Mouse (Mus musculus) midbrain, embryonic 13.5 days (tissue): ENCODE results near the gene Fcf1. TPM values are rescaled to one million over a fixed set of nuclear protein-coding genes. Genes with fewer than 3 reads are reported as not detected.
A peak's percentile ranks its signal among the peaks of the same experiment; 100 is the strongest.

ENCODE experiments used
- ATAC-seq: fragments of 200-750 bp; cut with Nextera tagmentation; 2 replicates; pipeline ENCODE4 v1.8.0; 2017; ENCODE audit warnings: mild to moderate bottlenecking, moderate TSS enrichment, moderate library complexity
- H3K27ac ChIP-seq: fragments of 300-500 bp; sonication (generic); 2 replicates; pipeline ENCODE4 v1.5.1; 2015; ENCODE audit warnings: inconsistent platforms, mild to moderate bottlenecking, moderate library complexity
- H3K27me3 ChIP-seq: fragments of 300-500 bp; sonication (generic); 2 replicates; pipeline ENCODE4 v1.6.1; 2015; ENCODE audit warnings: mild to moderate bottlenecking, inconsistent platforms
- H3K36me3 ChIP-seq: fragments of 300-500 bp; sonication (generic); 2 replicates; pipeline ENCODE4 v1.6.1; 2015; ENCODE audit warnings: mild to moderate bottlenecking, inconsistent platforms
- H3K4me1 ChIP-seq: fragments of 300-500 bp; sonication (generic); replicated peaks from 2 replicates; pipeline ENCODE4 v1.6.1; 2015; ENCODE audit warnings: inconsistent platforms
- H3K4me2 ChIP-seq: fragments of 300-500 bp; sonication (generic); replicated peaks from 2 replicates; pipeline ENCODE4 v1.6.1; 2015; ENCODE audit warnings: moderate library complexity, mild to moderate bottlenecking, inconsistent platforms
- H3K4me3 ChIP-seq: fragments of 300-500 bp; sonication (generic); replicated peaks from 2 replicates; pipeline ENCODE4 v1.5.1; 2015; ENCODE audit warnings: mild to moderate bottlenecking, inconsistent platforms
- H3K9ac ChIP-seq: fragments of 300-500 bp; sonication (generic); replicated peaks from 2 replicates; pipeline ENCODE4 v1.6.1; 2015; ENCODE audit warnings: mild to moderate bottlenecking, inconsistent platforms
- H3K9me3 ChIP-seq: fragments of 300-500 bp; sonication (generic); 2 replicates; pipeline ENCODE4 v1.6.1; 2016; ENCODE audit warnings: mild to moderate bottlenecking, inconsistent platforms
- WGBS: fragments of 180-500 bp; shearing (Covaris S2); methylation state at CpG from one replicate; pipeline ENCODE4 v1.1.7; 2015; 5-methylcytosine and 5-hydroxymethylcytosine counted together
- polyA plus RNA-seq: library from polyadenylated mRNA; unstranded; fragments of >200 nt; fragmentation: Nextera tagmentation; extraction: Ambion mirVana; gene quantifications from 2 replicates; pipeline ENCODE4 v1.2.1, GENCODE M21; 2015

Fcf1 gene
- polyA plus RNA-seq: 128 and 130 TPM in 2 replicates

DNA sequence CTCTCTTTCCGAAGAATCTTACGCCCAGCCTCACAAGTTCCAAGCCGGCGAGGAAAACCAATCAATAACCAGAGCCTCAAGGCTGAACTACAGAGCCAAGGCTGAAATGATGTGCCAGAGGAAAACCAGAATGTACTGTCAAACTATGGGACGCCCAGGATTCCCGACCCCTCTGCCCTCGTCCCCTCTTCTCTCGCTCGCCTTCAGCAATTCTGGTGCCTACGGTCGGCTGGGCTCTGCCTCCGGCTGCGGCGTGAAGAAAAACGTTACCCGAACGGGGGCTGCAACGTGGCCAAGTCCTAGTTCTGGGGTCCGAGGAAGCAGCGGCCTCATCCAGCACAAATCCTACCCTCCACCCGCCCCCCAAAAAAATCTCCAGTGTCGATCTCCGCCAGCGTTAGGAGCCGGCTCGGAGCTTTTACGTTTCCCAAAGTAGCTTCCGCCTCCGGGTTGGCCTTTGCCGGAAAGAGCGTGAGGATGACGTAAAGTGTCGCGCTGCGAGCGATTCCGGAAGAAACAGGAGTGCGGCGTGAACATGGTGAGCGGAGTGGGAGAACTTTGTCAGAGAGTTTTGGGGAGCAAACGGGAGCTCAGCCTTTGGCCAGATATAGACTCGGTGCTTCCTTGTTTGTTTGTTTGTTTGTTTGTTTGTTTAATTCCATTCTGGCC lies at the start of gene Fcf1, which contains the start of gene Arel1:
TSS of gene Fcf1 (plus strand) at position 470 of the 669 bp plus-strand sequence.
TSS of gene Arel1 (minus strand) at position 473 of the 669 bp plus-strand sequence.
- Histone ChIP-seq H3K27me3 (no peaks in the 10 kb centered on the region), H3K9me3 (no peaks in the 10 kb centered on the region), H3K9ac (peak within 1 kb of the TSS; percentile 89), H3K4me2 (peak within 1 kb of the TSS; percentile 99), H3K27ac (peak within 1 kb of the TSS; percentile 61; the same call in 1 of the 2 replicates), H3K4me1 (peaks cover 22% of the 10 kb centered on the region), H3K36me3 (peaks cover 25% of the 10 kb centered on the region), H3K4me3 (peak within 1 kb of the TSS; percentile 68)
- peak; percentile 63 for ATAC-seq
- WGBS: under 1% methylated on average over 42 of the region's 42 CpGs

GRCm38 (mm10) chr12:84921881-84922419 lies 48.7 kb upstream of the Fcf1 start:
- H3K27me3 ChIP-seq: no peaks in the 10 kb centered on the region
- H3K9ac ChIP-seq: no peak overlapping the region
- H3K9me3 ChIP-seq: no peaks in the 10 kb centered on the region
- no peaks in the 10 kb centered on the region for H3K4me1 ChIP-seq
- no peak overlapping the region for H3K4me3 ChIP-seq
- 80% methylated on average over 8 of the region's 8 CpGs for WGBS
- no peak overlapping the region for H3K27ac ChIP-seq
- peaks cover 91% of the 10 kb centered on the region for H3K36me3 ChIP-seq
- ATAC-seq: no peak
- no peak overlapping the region for H3K4me2 ChIP-seq

DNA sequence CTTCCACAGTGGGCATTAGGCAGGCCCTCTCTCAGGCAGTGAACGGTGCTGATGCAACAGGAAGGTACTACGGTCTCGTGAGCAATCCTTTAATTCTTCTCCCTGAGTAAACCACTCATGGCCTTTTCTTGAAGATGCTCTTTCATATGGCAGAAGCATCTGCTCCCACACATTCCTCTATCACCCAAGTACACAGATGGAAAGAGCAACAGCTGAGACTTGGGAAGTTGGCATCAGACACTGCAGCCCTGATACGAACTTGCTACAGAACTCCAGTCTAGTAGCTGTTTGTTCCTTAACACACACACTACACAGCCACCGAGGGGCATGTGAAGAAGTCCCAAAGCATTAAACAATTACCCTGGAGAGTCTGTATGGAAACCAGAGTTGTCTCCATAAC lies 46.4 kb upstream of the Fcf1 start:
- Histone ChIP-seq H3K9ac (no peak overlapping the region), H3K27ac (no peak overlapping the region), H3K36me3 (peaks cover 93% of the 10 kb centered on the region), H3K27me3 (no peaks in the 10 kb centered on the region), H3K4me1 (no peaks in the 10 kb centered on the region), H3K9me3 (no peaks in the 10 kb centered on the region), H3K4me2 (no peak overlapping the region), H3K4me3 (no peak overlapping the region)
- 95% methylated on average over 5 of the region's 5 CpGs for WGBS
- no peak for ATAC-seq

- H3K36me3 ChIP-seq: peaks cover 94% of the 10 kb centered on the region
- no peak overlapping the region for H3K4me2 ChIP-seq
- no peak overlapping the region for H3K27ac ChIP-seq
- H3K4me3 ChIP-seq: no peak overlapping the region
- no peak overlapping the region for H3K9ac ChIP-seq
- H3K4me1 ChIP-seq: no peaks in the 10 kb centered on the region
- H3K9me3 ChIP-seq: no peaks in the 10 kb centered on the region
- 91% methylated on average over 6 of the region's 6 CpGs for WGBS
- H3K27me3 ChIP-seq: no peaks in the 10 kb centered on the region
- ATAC-seq: no peak
Measured at GRCm38 (mm10) chr12:84926542-84926941, 44.2 kb upstream of the Fcf1 start.

DNA sequence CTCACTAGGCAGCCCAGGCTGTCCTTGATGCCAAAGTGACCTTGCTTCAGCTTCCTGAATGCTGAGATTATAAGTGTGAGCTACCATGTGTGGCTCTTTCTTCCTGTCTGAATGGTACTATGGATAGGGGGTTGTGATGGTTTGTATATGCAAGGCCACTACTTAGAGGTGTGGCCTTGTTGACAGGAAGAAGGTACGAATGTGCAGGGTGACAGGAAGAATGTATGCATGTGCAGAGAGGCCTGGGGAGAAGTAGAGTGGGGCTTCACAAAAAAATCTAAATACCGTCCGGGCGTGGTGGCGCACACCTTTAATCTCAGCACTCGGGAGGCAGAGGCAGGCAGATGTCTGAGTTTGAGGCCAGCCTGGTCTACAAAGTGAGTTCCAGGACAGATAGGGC lies 38.5 kb upstream of the Fcf1 start:
- Histone ChIP-seq H3K4me3 (no peak overlapping the region), H3K9ac (no peak overlapping the region), H3K27me3 (no peaks in the 10 kb centered on the region), H3K27ac (no peak overlapping the region), H3K4me1 (no peaks in the 10 kb centered on the region), H3K9me3 (no peaks in the 10 kb centered on the region), H3K36me3 (peaks cover 81% of the 10 kb centered on the region), H3K4me2 (no peak overlapping the region)
- no peak for ATAC-seq
- 96% methylated on average over 6 of the region's 6 CpGs for WGBS

DNA sequence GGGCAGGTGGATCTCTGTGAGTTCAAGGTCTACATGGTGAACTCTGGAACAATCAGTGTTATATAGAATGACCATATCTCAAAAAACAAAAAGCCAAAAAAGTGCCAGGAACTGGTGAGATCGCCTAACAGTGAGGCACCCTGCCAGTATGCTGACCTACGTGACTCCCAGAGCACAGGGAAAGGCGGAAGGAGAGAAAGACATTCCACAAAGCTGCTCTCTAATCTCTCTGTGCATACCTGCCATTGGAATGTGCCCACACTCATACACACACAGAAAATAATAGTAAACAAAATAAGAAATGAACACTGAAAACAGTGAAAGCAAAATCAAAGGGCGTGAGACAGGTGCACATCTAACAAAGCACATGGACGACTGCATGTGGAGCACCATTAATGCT lies 35.4 kb upstream of the Fcf1 start:
- Histone ChIP-seq H3K27me3 (no peaks in the 10 kb centered on the region), H3K9ac (no peak overlapping the region), H3K27ac (no peak overlapping the region), H3K4me3 (no peak overlapping the region), H3K36me3 (peaks cover 74% of the 10 kb centered on the region), H3K4me2 (no peak overlapping the region), H3K4me1 (no peaks in the 10 kb centered on the region), H3K9me3 (no peaks in the 10 kb centered on the region)
- ATAC-seq: no peak
- 83% methylated on average over 5 of the region's 5 CpGs for WGBS

- H3K27ac ChIP-seq: no peak overlapping the region
- no peaks in the 10 kb centered on the region for H3K9me3 ChIP-seq
- no peaks in the 10 kb centered on the region for H3K4me1 ChIP-seq
- H3K4me3 ChIP-seq: no peak overlapping the region
- peaks cover 71% of the 10 kb centered on the region for H3K36me3 ChIP-seq
- ATAC-seq: no peak
- H3K4me2 ChIP-seq: no peak overlapping the region
- no peaks in the 10 kb centered on the region for H3K27me3 ChIP-seq
- WGBS: 95% methylated on average over 7 of the region's 7 CpGs
- H3K9ac ChIP-seq: no peak overlapping the region
Measured at GRCm38 (mm10) chr12:84939117-84939516, 31.6 kb upstream of the Fcf1 start.

- WGBS: 96% methylated on average over 7 of the region's 7 CpGs
- no peaks in the 10 kb centered on the region for H3K4me1 ChIP-seq
- H3K4me2 ChIP-seq: no peak overlapping the region
- H3K36me3 ChIP-seq: peaks cover 66% of the 10 kb centered on the region
- H3K4me3 ChIP-seq: no peak overlapping the region
- ATAC-seq: no peak
- H3K27ac ChIP-seq: no peak overlapping the region
- no peak overlapping the region for H3K9ac ChIP-seq
- no peaks in the 10 kb centered on the region for H3K9me3 ChIP-seq
- no peaks in the 10 kb centered on the region for H3K27me3 ChIP-seq
Measured at GRCm38 (mm10) chr12:84940343-84940742, 30.4 kb upstream of the Fcf1 start.

GRCm38 (mm10) chr12:84941717-84942116 lies 29.0 kb upstream of the Fcf1 start:
- no peak for ATAC-seq
- no peak overlapping the region for H3K9ac ChIP-seq
- no peaks in the 10 kb centered on the region for H3K27me3 ChIP-seq
- no peak overlapping the region for H3K4me2 ChIP-seq
- H3K36me3 ChIP-seq: peaks cover 69% of the 10 kb centered on the region
- no peaks in the 10 kb centered on the region for H3K4me1 ChIP-seq
- no peak overlapping the region for H3K4me3 ChIP-seq
- H3K9me3 ChIP-seq: no peaks in the 10 kb centered on the region
- H3K27ac ChIP-seq: no peak overlapping the region
- 95% methylated on average over 13 of the region's 13 CpGs for WGBS

- Histone ChIP-seq H3K36me3 (peaks cover 78% of the 10 kb centered on the region), H3K9me3 (no peaks in the 10 kb centered on the region)
- 94% methylated on average over 21 of the region's 21 CpGs for WGBS
Measured at GRCm38 (mm10) chr12:84943006-84943952, 27.4 kb upstream of the Fcf1 start.

DNA sequence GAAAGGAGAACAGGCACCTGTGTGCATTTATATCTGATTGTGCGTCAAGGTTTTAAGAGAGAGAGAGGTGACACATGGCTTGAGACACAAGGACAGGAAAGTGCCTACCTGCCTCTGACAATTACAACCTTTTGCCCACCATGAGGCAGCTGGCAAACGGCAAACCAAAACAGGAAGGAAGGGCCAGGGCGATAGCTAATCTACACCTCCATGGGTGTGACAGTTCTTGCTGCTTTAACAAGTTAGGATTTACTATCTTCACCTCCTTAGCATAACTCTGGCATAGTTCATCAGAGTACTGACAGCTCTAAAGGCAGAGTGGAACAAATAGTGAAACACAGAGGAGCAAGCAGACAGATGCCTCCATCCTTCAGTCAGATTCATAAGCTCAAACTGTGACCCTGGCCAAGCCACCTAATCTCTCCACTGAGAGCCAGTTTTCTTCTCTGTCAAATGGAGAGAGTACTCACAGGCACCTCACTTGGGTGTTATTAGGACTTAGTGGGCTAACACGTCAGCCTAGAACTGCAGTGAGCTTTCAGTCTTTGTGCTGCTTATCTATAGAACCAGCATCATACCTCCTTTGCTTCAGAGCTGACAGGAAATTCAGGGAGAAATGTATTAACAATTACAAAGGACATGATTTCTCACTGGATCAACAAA lies 26.4 kb upstream of the Fcf1 start:
- 96% methylated on average over 4 of the region's 4 CpGs for WGBS
- ATAC-seq: no peak
- H3K36me3 ChIP-seq: peaks cover 77% of the 10 kb centered on the region

More at GRCm38 (mm10) chr12:84943006-84943952, 27.4 kb upstream of the Fcf1 start:
- ATAC-seq: no peak
- no peak overlapping the region for H3K27ac ChIP-seq
- no peak overlapping the region for H3K4me2 ChIP-seq
- H3K9ac ChIP-seq: no peak overlapping the region
- no peaks in the 10 kb centered on the region for H3K4me1 ChIP-seq
- no peak overlapping the region for H3K4me3 ChIP-seq
- H3K27me3 ChIP-seq: no peaks in the 10 kb centered on the region

More for the DNA sequence above, 26.4 kb upstream of the Fcf1 start:
- H3K4me1 ChIP-seq: no peaks in the 10 kb centered on the region
- H3K9me3 ChIP-seq: no peaks in the 10 kb centered on the region
- no peaks in the 10 kb centered on the region for H3K27me3 ChIP-seq
- no peak overlapping the region for H3K9ac ChIP-seq
- H3K4me3 ChIP-seq: no peak overlapping the region
- H3K4me2 ChIP-seq: no peak overlapping the region
- no peak overlapping the region for H3K27ac ChIP-seq
